Mouse (Mus musculus): Measurements from ENCODE around the gene Ntrk2. TPM values are rescaled to one million over a fixed set of nuclear protein-coding genes. Genes with fewer than 3 reads are reported as not detected.

The Ntrk2 gene
- polyA plus RNA-seq, 1 experiment from 2014 or later = 6.9 TPM

GRCm38 (mm10) chr13:58933126-58933525 is 126.8 kb downstream of the Ntrk2 start:
- no peaks in the 10 kb centered on the region for H3K36me3 ChIP-seq (ENCODE audit: insufficient read depth, low read length)
- H3K9me3 ChIP-seq (ENCODE audit: low read length) = no peaks in the 10 kb centered on the region
- H3K9ac ChIP-seq (replicated peaks; ENCODE audit: low read length) = no peak overlapping the region
- H3K4me1 ChIP-seq (ENCODE audit: insufficient read depth, low read length) = peaks cover 9% of the 10 kb centered on the region; the same call in 1 of the 2 replicates
- H3K4me3 ChIP-seq (ENCODE audit: low read length) = no peak overlapping the region
- WGBS = 59% methylated on average over 4 of the region's 4 CpGs
- no peaks in the 10 kb centered on the region for H3K27me3 ChIP-seq (ENCODE audit: insufficient read depth, low read length)
- H3K27ac ChIP-seq (ENCODE audit: low read length) = no peak overlapping the region
- H3K4me2 ChIP-seq (replicated peaks; ENCODE audit: low read depth, low read length) = no peak overlapping the region
- ATAC-seq (ENCODE audit: low FRiP score, low TSS enrichment) = no peak

GRCm38 (mm10) chr13:58934576-58935110 is 128.3 kb downstream of the Ntrk2 start:
- no peak overlapping the region for H3K9ac ChIP-seq (replicated peaks; ENCODE audit: low read length)
- no peak overlapping the region for H3K27ac ChIP-seq (ENCODE audit: low read length)
- no peaks in the 10 kb centered on the region for H3K36me3 ChIP-seq (ENCODE audit: insufficient read depth, low read length)
- H3K27me3 ChIP-seq (ENCODE audit: insufficient read depth, low read length) = no peaks in the 10 kb centered on the region
- peaks cover 9% of the 10 kb centered on the region; the same call in 1 of the 2 replicates for H3K4me1 ChIP-seq (ENCODE audit: insufficient read depth, low read length)
- WGBS = 85% methylated on average over 3 of the region's 3 CpGs
- no peak for ATAC-seq (ENCODE audit: low FRiP score, low TSS enrichment)
- no peak overlapping the region for H3K4me2 ChIP-seq (replicated peaks; ENCODE audit: low read depth, low read length)
- no peak overlapping the region for H3K4me3 ChIP-seq (ENCODE audit: low read length)
- no peaks in the 10 kb centered on the region for H3K9me3 ChIP-seq (ENCODE audit: low read length)

GRCm38 (mm10) chr13:58935956-58936495 is 129.7 kb downstream of the Ntrk2 start:
- no peak overlapping the region for H3K9ac ChIP-seq (replicated peaks; ENCODE audit: low read length)
- no peak for ATAC-seq (ENCODE audit: low FRiP score, low TSS enrichment)
- no peaks in the 10 kb centered on the region for H3K9me3 ChIP-seq (ENCODE audit: low read length)
- 4% methylated on average over 8 of the region's 8 CpGs for WGBS
- H3K4me1 ChIP-seq (ENCODE audit: insufficient read depth, low read length) = peaks cover 9% of the 10 kb centered on the region; the same call in 1 of the 2 replicates
- H3K27ac ChIP-seq (ENCODE audit: low read length) = no peak overlapping the region
- H3K4me2 ChIP-seq (replicated peaks; ENCODE audit: low read depth, low read length) = no peak overlapping the region
- no peaks in the 10 kb centered on the region for H3K36me3 ChIP-seq (ENCODE audit: insufficient read depth, low read length)
- no peak overlapping the region for H3K4me3 ChIP-seq (ENCODE audit: low read length)
- no peaks in the 10 kb centered on the region for H3K27me3 ChIP-seq (ENCODE audit: insufficient read depth, low read length)

GRCm38 (mm10) chr13:58937884-58938283 is 131.5 kb downstream of the Ntrk2 start:
- H3K4me3 ChIP-seq (ENCODE audit: low read length) = no peak overlapping the region
- ATAC-seq (ENCODE audit: low FRiP score, low TSS enrichment) = no peak
- H3K9me3 ChIP-seq (ENCODE audit: low read length) = no peaks in the 10 kb centered on the region
- WGBS = 94% methylated on average over 12 of the region's 12 CpGs
- H3K36me3 ChIP-seq (ENCODE audit: insufficient read depth, low read length) = no peaks in the 10 kb centered on the region
- H3K4me2 ChIP-seq (replicated peaks; ENCODE audit: low read depth, low read length) = no peak overlapping the region
- H3K27me3 ChIP-seq (ENCODE audit: insufficient read depth, low read length) = no peaks in the 10 kb centered on the region
- H3K27ac ChIP-seq (ENCODE audit: low read length) = no peak overlapping the region
- peaks cover 9% of the 10 kb centered on the region; the same call in 1 of the 2 replicates for H3K4me1 ChIP-seq (ENCODE audit: insufficient read depth, low read length)
- H3K9ac ChIP-seq (replicated peaks; ENCODE audit: low read length) = no peak overlapping the region

GRCm38 (mm10) chr13:58938464-58938863 is 132.1 kb downstream of the Ntrk2 start:
- ATAC-seq (ENCODE audit: low FRiP score, low TSS enrichment) = no peak

GRCm38 (mm10) chr13:58940208-58940607 is 133.8 kb downstream of the Ntrk2 start:
- Histone ChIP-seq H3K9me3 (ENCODE audit: low read length) (no peaks in the 10 kb centered on the region), H3K4me2 (replicated peaks; ENCODE audit: low read depth, low read length) (no peak overlapping the region), H3K4me3 (ENCODE audit: low read length) (no peak overlapping the region), H3K27ac (ENCODE audit: low read length) (no peak overlapping the region), H3K9ac (replicated peaks; ENCODE audit: low read length) (no peak overlapping the region), H3K27me3 (ENCODE audit: insufficient read depth, low read length) (no peaks in the 10 kb centered on the region), H3K4me1 (ENCODE audit: insufficient read depth, low read length) (peaks cover 9% of the 10 kb centered on the region; the same call in 1 of the 2 replicates), H3K36me3 (ENCODE audit: insufficient read depth, low read length) (no peaks in the 10 kb centered on the region)
- WGBS = 80% methylated on average over 6 of the region's 6 CpGs
- ATAC-seq (ENCODE audit: low FRiP score, low TSS enrichment) = no peak

More at GRCm38 (mm10) chr13:58938464-58938863, 132.1 kb downstream of the Ntrk2 start:
- Histone ChIP-seq H3K27ac (ENCODE audit: low read length) (no peak overlapping the region), H3K27me3 (ENCODE audit: insufficient read depth, low read length) (no peaks in the 10 kb centered on the region), H3K36me3 (ENCODE audit: insufficient read depth, low read length) (no peaks in the 10 kb centered on the region), H3K4me2 (replicated peaks; ENCODE audit: low read depth, low read length) (no peak overlapping the region), H3K9me3 (ENCODE audit: low read length) (no peaks in the 10 kb centered on the region), H3K4me3 (ENCODE audit: low read length) (no peak overlapping the region), H3K4me1 (ENCODE audit: insufficient read depth, low read length) (peaks cover 9% of the 10 kb centered on the region; the same call in 1 of the 2 replicates), H3K9ac (replicated peaks; ENCODE audit: low read length) (no peak overlapping the region)
- WGBS = 59% methylated on average over 4 of the region's 4 CpGs

GRCm38 (mm10) chr13:58940798-58941197 is 134.4 kb downstream of the Ntrk2 start:
- WGBS = 56% methylated on average over 7 of the region's 7 CpGs
- Histone ChIP-seq H3K9me3 (ENCODE audit: low read length) (no peaks in the 10 kb centered on the region), H3K4me3 (ENCODE audit: low read length) (no peak overlapping the region), H3K36me3 (ENCODE audit: insufficient read depth, low read length) (no peaks in the 10 kb centered on the region), H3K4me1 (ENCODE audit: insufficient read depth, low read length) (peaks cover 6% of the 10 kb centered on the region; the same call in 1 of the 2 replicates), H3K4me2 (replicated peaks; ENCODE audit: low read depth, low read length) (no peak overlapping the region), H3K27ac (ENCODE audit: low read length) (no peak overlapping the region), H3K27me3 (ENCODE audit: insufficient read depth, low read length) (no peaks in the 10 kb centered on the region), H3K9ac (replicated peaks; ENCODE audit: low read length) (no peak overlapping the region)
- no peak for ATAC-seq (ENCODE audit: low FRiP score, low TSS enrichment)

GRCm38 (mm10) chr13:58945781-58946180 is 139.4 kb downstream of the Ntrk2 start:
- no peak for ATAC-seq (ENCODE audit: low FRiP score, low TSS enrichment)
- Histone ChIP-seq H3K27me3 (ENCODE audit: insufficient read depth, low read length) (no peaks in the 10 kb centered on the region), H3K4me1 (ENCODE audit: insufficient read depth, low read length) (0 out of 2 replicates have a peak, but pooled peaks cover 4% of the 10 kb centered on the region), H3K36me3 (ENCODE audit: insufficient read depth, low read length) (no peaks in the 10 kb centered on the region), H3K4me2 (replicated peaks; ENCODE audit: low read depth, low read length) (no peak overlapping the region), H3K27ac (ENCODE audit: low read length) (no peak overlapping the region), H3K4me3 (ENCODE audit: low read length) (no peak overlapping the region), H3K9me3 (ENCODE audit: low read length) (no peaks in the 10 kb centered on the region), H3K9ac (replicated peaks; ENCODE audit: low read length) (no peak overlapping the region)
- 43% methylated on average over 6 of the region's 6 CpGs for WGBS

- Histone ChIP-seq H3K27ac (ENCODE audit: low read length) (no peak overlapping the region), H3K9ac (replicated peaks; ENCODE audit: low read length) (no peak overlapping the region), H3K4me2 (replicated peaks; ENCODE audit: low read depth, low read length) (no peak overlapping the region), H3K27me3 (ENCODE audit: insufficient read depth, low read length) (no peaks in the 10 kb centered on the region), H3K9me3 (ENCODE audit: low read length) (no peaks in the 10 kb centered on the region), H3K36me3 (ENCODE audit: insufficient read depth, low read length) (no peaks in the 10 kb centered on the region), H3K4me3 (ENCODE audit: low read length) (no peak overlapping the region), H3K4me1 (ENCODE audit: insufficient read depth, low read length) (0 out of 2 replicates have a peak, but pooled peaks cover 4% of the 10 kb centered on the region)
- ATAC-seq (ENCODE audit: low FRiP score, low TSS enrichment) = no peak
- 55% methylated on average over 6 of the region's 6 CpGs for WGBS
These were observed 140.2 kb downstream of the Ntrk2 start for GRCm38 (mm10) chr13:58946589-58946988.

GRCm38 (mm10) chr13:58947056-58947455 is 140.7 kb downstream of the Ntrk2 start:
- H3K27me3 ChIP-seq (ENCODE audit: insufficient read depth, low read length) = no peaks in the 10 kb centered on the region
- H3K4me1 ChIP-seq (ENCODE audit: insufficient read depth, low read length) = 0 out of 2 replicates have a peak, but pooled peaks cover 4% of the 10 kb centered on the region
- H3K4me2 ChIP-seq (replicated peaks; ENCODE audit: low read depth, low read length) = no peak overlapping the region
- H3K27ac ChIP-seq (ENCODE audit: low read length) = no peak overlapping the region
- WGBS = 52% methylated on average over 9 of the region's 9 CpGs
- no peaks in the 10 kb centered on the region for H3K36me3 ChIP-seq (ENCODE audit: insufficient read depth, low read length)
- H3K4me3 ChIP-seq (ENCODE audit: low read length) = no peak overlapping the region
- H3K9ac ChIP-seq (replicated peaks; ENCODE audit: low read length) = no peak overlapping the region
- H3K9me3 ChIP-seq (ENCODE audit: low read length) = no peaks in the 10 kb centered on the region
- ATAC-seq (ENCODE audit: low FRiP score, low TSS enrichment) = no peak

Data from kidney, embryonic 16.5 days (tissue).